ENCODE assay signal across 29 mouse cellular contexts in genomic region chr1:133753325-133753724, GRCm38 (mm10). TPM values are rescaled to one million over a fixed set of nuclear protein-coding genes. Genes with fewer than 3 reads are reported as not detected.
DNase-seq lines count a peak whose midpoint lies in the region; ATAC-seq and TF ChIP-seq lines count a peak whose summit lies in the region.
"Had no signal": no experiment of that assay in that cellular context is flagged by ENCODE, and none has a peak within 500 bp of the region (broad histone marks: within the 10 kb centered on the region; RNA-seq: fewer than 3 reads in every experiment).

No protein-coding gene starts in this region.

- H3K9me3 ChIP-seq in heart, embryonic 11.5 days (replicated peaks; ENCODE audit: control insufficient read depth, low read length): no peaks in the 10 kb centered on the region
- H3K9me3 ChIP-seq in liver, embryonic 16.5 days (replicated peaks; ENCODE audit: control insufficient read depth, low read length): no peaks in the 10 kb centered on the region
- H3K9me3 ChIP-seq: embryonic facial prominence, embryonic 12.5 days; heart, embryonic 15.5 days; hindbrain, embryonic 13.5 days; limb, embryonic 13.5 days; midbrain, embryonic 13.5 days; neural tube, embryonic 15.5 days had no signal

- H3K9ac ChIP-seq in heart, embryonic 11.5 days (ENCODE audit: low read depth, low read length): no peak overlapping the region
- no peak overlapping the region for H3K9ac ChIP-seq in liver, embryonic 16.5 days (ENCODE audit: low read depth, low read length)
- H3K9ac ChIP-seq: embryonic facial prominence, embryonic 12.5 days; heart, embryonic 15.5 days; hindbrain, embryonic 13.5 days; limb, embryonic 13.5 days; midbrain, embryonic 13.5 days; neural tube, embryonic 15.5 days had no signal

- no peak overlapping the region for H3K4me2 ChIP-seq in heart, embryonic 11.5 days
- H3K4me2 ChIP-seq in liver, embryonic 16.5 days (ENCODE audit: low read depth, low read length): peak overlapping the region; percentile 69
- H3K4me2 ChIP-seq: embryonic facial prominence, embryonic 12.5 days; heart, embryonic 15.5 days; hindbrain, embryonic 13.5 days; limb, embryonic 13.5 days; midbrain, embryonic 13.5 days; neural tube, embryonic 15.5 days had no signal

- TF ChIP-seq CTCF in bone marrow, adult 2 months (IDR thresholded peaks at IDR 0.05; ENCODE audit: control insufficient read depth, insufficient read depth, low read length): no peak

- intact Hi-C loops in heart, postnatal 10 days (cut with DNase I): no loop called here

- WGBS in heart, embryonic 11.5 days (ENCODE audit: insufficient replicate concordance): 88% methylated on average over 8 of the region's 8 CpGs
- 74% methylated on average over 8 of the region's 8 CpGs for WGBS in bone marrow, adult 2 months
- 70% methylated on average over 8 of the region's 8 CpGs for WGBS in liver, embryonic 16.5 days (ENCODE audit: insufficient replicate concordance)

- TF ChIP-seq POLR2A in bone marrow, adult 2 months (IDR thresholded peaks at IDR 0.05; ENCODE audit: borderline replicate concordance, control insufficient read depth, low read depth, low read length): no peak

- H3K4me1 ChIP-seq in heart, embryonic 11.5 days (ENCODE audit: control insufficient read depth, insufficient read depth, low read length): peaks cover 9% of the 10 kb centered on the region
- H3K4me1 ChIP-seq in bone marrow, adult 2 months (ENCODE audit: control insufficient read depth, insufficient read depth, low read length): no peaks in the 10 kb centered on the region; the same call in 1 of the 2 replicates
- H3K4me1 ChIP-seq in liver, embryonic 16.5 days (ENCODE audit: control insufficient read depth, low read depth, low read length): peaks cover 47% of the 10 kb centered on the region
- H3K4me1 ChIP-seq: midbrain, embryonic 13.5 days had no signal

- ATAC-seq in heart, embryonic 11.5 days (replicated peaks; ENCODE audit: insufficient number of reproducible peaks, low FRiP score, low TSS enrichment): no peak
- ATAC-seq in liver, embryonic 16.5 days (ENCODE audit: low read depth): no peak
- ATAC-seq: activated CD4-positive, CD25-positive, alpha-beta regulatory T cell, adult 4 months; CD4-positive, CD25-positive, alpha-beta regulatory T cell, adult 4 months; intestine, postnatal 0 days; midbrain, embryonic 13.5 days had no signal

- H3K36me3 ChIP-seq in heart, embryonic 11.5 days (ENCODE audit: control insufficient read depth, insufficient read depth, low read length): 0 out of 2 replicates have a peak, but pooled peaks cover 4% of the 10 kb centered on the region
- peaks cover 20% of the 10 kb centered on the region for H3K36me3 ChIP-seq in liver, embryonic 16.5 days (ENCODE audit: control insufficient read depth, insufficient read depth)
- H3K36me3 ChIP-seq: embryonic facial prominence, embryonic 12.5 days; heart, embryonic 15.5 days; hindbrain, embryonic 13.5 days; limb, embryonic 13.5 days; midbrain, embryonic 13.5 days; neural tube, embryonic 15.5 days had no signal

- H3K4me3 ChIP-seq in heart, embryonic 11.5 days (ENCODE audit: low read depth, low read length): no peak overlapping the region
- H3K4me3 ChIP-seq in bone marrow, adult 2 months (replicated peaks; ENCODE audit: control insufficient read depth, low read depth, low read length): no peak overlapping the region
- no peak overlapping the region for H3K4me3 ChIP-seq in liver, embryonic 16.5 days (ENCODE audit: low read depth, low read length)
- H3K4me3 ChIP-seq: embryonic facial prominence, embryonic 12.5 days; heart, embryonic 15.5 days; hindbrain, embryonic 13.5 days; limb, embryonic 13.5 days; midbrain, embryonic 13.5 days; neural tube, embryonic 15.5 days had no signal

- H3K27me3 ChIP-seq in heart, embryonic 11.5 days (ENCODE audit: control insufficient read depth, insufficient read depth, low read length): no peaks in the 10 kb centered on the region
- H3K27me3 ChIP-seq in liver, embryonic 16.5 days (ENCODE audit: control insufficient read depth, insufficient read depth, low read depth, low read length): no peaks in the 10 kb centered on the region
- H3K27me3 ChIP-seq: embryonic facial prominence, embryonic 12.5 days; heart, embryonic 15.5 days; hindbrain, embryonic 13.5 days; limb, embryonic 13.5 days; midbrain, embryonic 13.5 days; neural tube, embryonic 15.5 days had no signal

- DNase-seq in heart, postnatal 10 days: no peak
- DNase-seq in ES-CJ7 (ENCODE audit: low read depth, low spot score): peak; percentile 52
- no peak for DNase-seq in ovary, postnatal 36 days (ENCODE audit: low spot score)
- DNase-seq in adrenal gland, postnatal 4 days (ENCODE audit: low spot score in 2 of 2): no peak
- DNase-seq in layer of hippocampus, adult 9-10 months (ENCODE audit: low spot score): no peak
- DNase-seq: adrenal gland, adult 8-10 months; cerebellum, adult 11-12 months; cerebellum, adult 9-11 months; embryo, embryonic 11 days; gastrocnemius, postnatal 10 days; heart, postnatal 4 days; kidney, postnatal 14 days; lung, adult 2 months; lung, postnatal 10 days; spleen, adult 18-20 months; thymus, postnatal 4 days had no signal

- H3K27ac ChIP-seq in heart, embryonic 11.5 days (ENCODE audit: low read depth, low read length): 0 out of 2 replicates have a peak overlapping the region, but pooled peaks have one; percentile 70
- peak overlapping the region; percentile 72 for H3K27ac ChIP-seq in bone marrow, adult 2 months (ENCODE audit: control insufficient read depth, insufficient read depth, low read depth, low read length, poor library complexity)
- H3K27ac ChIP-seq in liver, embryonic 16.5 days (ENCODE audit: low read length): peak overlapping the region; percentile 94
- H3K27ac ChIP-seq: embryonic facial prominence, embryonic 12.5 days; heart, embryonic 15.5 days; hindbrain, embryonic 13.5 days; limb, embryonic 13.5 days; macrophage; midbrain, embryonic 13.5 days; neural tube, embryonic 15.5 days had no signal

RNA-seq across cellular contexts. Expression of gene Atp2b4, which starts 47.5 kb away (rescaled TPM):
- 26.1 and 35.6 TPM in 2 replicates for polyA plus RNA-seq in heart, embryonic 11.5 days (2014; fragmentation: Nextera tagmentation; extraction: Ambion mirVana)
- 10 to 100 TPM; 34.4 to 38.8 TPM for total RNA-seq in heart, postnatal 10 days (2021)
- polyA plus RNA-seq in bone marrow, adult 2 months (2011; ENCODE audit: insufficient read depth, insufficient read length, low replicate concordance, missing spikeins): 37.6 and 43.7 TPM in 2 replicates
- 32.0 and 34.8 TPM in 2 replicates for polyA plus RNA-seq in liver, embryonic 16.5 days (2015; fragmentation: Nextera tagmentation; extraction: Ambion mirVana)
- total RNA-seq in adrenal gland, postnatal 4 days (2021): 10 to 100 TPM; 49.9 to 55.6 TPM
